Mouse (Mus musculus) embryonic fibroblast, embryonic 13.5 days (primary cell): ENCODE measurements around the gene 5730522E02Rik.

Experiments used
- CTCF ChIP-seq: IDR thresholded peaks from 2 replicates; pipeline ENCODE4 v1.5.1; 2011; ENCODE audit warnings: mild to moderate bottlenecking, control low read depth, low read length, moderate library complexity, borderline replicate concordance; ENCODE audit not compliant: insufficient read depth
- POLR2A ChIP-seq: IDR thresholded peaks from 2 replicates; pipeline ENCODE4 v1.6.1; 2011; ENCODE audit warnings: low read depth, mild to moderate bottlenecking, control low read depth, low read length, moderate library complexity

DNA sequence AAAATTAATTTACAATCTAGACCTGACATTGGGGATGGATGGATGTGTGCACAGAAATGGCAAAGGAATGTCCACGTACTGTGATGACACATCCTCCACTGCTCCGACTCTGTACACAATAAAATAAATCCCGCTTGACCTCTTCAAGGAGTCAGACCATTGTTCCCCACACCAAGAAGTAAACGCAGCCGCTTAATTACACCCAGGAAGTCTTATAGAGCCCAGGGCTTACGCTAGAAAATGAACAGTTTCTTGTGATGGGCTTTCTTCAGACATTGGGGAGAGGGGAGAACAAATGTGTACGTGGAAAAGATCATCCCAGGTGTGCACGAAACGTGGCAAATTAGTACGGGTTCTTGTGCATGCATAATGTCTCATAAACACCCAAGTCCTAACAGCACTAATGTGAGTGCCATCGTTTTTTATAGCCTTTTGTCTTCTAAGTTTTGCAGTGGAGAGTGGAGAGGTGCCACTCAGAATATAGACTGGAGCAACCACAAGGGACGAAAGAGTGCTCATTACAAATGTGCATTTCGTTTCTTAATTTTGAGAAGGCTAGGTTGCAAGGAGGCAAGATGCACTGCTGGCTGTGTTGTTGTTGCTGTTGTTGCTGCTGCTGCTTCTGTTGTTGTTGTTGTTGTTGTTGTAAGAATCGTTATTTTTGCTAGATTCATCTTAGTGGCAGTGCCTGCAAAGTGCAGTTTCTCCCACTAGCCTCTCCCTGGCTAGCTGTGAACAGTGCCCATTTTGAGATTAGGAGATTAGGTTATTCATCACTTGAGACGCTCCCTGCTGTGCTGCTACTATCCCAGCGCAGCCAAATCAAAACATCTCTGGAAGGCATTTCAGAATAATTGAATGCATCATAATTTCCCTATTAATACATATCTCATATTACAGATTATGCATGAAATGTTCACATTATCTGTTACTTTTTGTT lies 353.7 kb downstream of the 5730522E02Rik start:
- TF ChIP-seq CTCF (no peak), POLR2A (no peak)
